Mouse (Mus musculus) natural killer cell, adult 2 months (primary cell): ENCODE data around the gene Tmc7.

Experiments used
- DNase-seq, 2 experiments: peaks; one replicate each; pipeline ENCODE4 v3.0.0; 2022; ENCODE audit warnings: low spot score in 2 of 2

Tmc7 gene

DNA sequence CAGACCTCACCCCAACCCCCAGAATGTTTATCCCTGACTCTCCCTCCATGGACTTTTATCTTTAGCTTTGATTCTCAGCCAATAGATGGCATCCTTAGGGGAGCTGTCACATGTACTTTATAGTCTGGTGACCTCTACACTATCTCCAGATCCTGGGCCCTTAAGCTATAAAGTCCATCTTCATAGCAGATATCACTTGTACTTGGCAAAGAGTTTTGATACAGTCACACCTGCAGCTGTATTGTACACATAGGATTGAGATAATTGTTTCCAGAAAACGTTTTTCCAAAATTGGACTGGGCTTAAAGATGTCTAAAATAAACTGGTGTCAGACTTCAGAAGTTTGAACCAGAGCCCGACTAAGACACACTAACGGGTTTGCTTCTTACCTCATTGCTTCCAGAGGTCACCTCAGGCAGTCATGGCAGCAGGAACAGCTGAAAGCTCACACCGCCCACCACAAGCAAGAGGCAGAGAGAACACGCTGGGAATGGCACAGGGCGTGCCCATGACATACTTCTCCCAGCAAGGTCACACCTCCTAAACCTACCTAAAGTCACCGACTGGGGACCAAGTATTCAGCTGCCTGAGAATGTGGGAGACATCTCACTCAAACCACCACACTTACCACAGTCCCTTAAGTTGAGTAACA is 84.6 kb downstream of the Tmc7 start:
- DNase-seq, result no peak

DNA sequence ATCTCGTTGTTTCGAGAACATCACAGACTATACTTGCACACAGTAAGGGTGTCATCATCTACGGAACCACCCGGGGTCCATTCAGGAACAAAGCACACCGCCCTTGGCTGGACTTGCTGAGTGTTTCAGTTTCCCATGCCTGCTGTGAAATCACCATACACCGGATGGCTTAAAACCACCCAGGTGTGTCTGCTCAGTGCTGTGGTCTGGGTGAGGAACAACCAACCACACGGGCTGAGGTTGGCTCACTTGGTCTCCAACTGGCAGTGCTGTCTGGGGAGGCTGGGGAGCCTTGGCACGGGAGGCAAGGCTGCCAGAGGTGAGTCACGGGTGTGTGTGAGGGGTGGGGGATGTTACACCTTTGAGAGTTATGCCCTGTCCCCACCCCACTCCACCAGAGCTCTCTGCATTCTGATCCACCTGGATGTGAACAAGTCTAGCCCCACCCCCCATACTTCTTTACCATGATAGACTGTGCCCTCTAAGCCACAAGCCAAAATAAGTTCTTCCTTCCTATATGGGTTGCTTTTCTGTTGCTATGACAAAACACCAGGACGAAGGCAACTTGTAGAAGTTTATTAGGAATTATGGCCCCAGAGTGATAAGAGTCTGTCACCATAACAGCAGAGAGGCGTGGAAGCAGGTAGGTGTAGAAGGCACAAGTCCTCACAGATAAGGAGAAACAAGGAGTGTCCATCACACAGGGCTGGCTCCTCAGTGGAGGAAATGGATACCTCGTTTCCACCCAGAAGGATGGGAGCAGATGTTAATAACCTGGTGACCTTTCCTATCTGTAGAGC is 85.4 kb downstream of the Tmc7 start:
- DNase-seq, result no peak

DNA sequence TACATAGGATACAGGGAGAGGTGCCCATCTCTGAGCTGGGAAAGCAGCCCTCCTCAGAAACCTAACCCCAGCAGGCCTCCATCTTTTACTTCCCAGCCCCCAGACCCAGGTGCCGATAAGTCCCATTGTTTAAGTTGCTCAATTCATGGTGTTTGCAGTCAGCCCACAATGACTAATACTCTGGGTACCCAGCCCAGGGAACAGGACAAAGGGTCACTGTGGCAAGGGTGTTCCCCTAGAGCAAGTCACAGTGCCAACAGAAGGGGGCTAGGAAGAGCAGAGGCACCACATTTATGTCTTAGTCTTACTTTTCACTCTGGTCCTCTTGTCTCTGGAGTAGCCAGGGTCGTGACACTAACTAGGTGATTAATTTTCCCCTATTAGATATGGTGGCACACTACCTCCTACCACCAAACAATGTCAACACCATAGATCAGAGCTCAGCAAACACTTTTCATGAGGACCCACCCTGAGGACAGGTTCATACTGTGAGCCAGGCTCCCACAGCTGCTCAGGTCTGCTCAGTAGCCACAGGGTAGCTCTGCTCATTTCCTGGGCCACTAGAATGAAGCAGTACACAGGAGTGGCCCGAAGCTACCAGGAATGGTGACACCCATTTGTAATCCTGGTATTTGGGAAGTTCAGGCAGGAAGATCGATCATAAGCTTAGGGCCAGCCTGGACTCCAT is 89.5 kb downstream of the Tmc7 start:
- DNase-seq, result no peak

DNA sequence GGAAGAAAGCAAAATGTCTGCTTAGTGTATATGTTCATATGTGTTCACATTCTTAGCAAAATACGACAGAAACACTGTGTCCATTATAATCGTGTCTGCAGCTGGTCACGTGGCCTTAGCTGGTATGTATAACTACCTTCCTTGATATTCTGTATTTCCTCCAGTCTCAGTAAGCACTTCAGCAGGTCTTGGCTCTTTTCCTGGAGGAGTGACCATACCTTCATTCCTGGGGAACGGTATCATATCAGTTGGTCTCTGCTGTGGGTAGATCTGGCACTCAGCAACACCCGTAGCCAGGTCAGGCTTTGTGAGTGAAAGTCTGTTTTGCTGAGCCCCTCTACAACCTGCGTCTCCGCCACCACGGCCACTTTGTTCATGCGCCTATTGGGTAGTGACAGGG is 90.6 kb downstream of the Tmc7 start:
- DNase-seq, result no peak

DNA sequence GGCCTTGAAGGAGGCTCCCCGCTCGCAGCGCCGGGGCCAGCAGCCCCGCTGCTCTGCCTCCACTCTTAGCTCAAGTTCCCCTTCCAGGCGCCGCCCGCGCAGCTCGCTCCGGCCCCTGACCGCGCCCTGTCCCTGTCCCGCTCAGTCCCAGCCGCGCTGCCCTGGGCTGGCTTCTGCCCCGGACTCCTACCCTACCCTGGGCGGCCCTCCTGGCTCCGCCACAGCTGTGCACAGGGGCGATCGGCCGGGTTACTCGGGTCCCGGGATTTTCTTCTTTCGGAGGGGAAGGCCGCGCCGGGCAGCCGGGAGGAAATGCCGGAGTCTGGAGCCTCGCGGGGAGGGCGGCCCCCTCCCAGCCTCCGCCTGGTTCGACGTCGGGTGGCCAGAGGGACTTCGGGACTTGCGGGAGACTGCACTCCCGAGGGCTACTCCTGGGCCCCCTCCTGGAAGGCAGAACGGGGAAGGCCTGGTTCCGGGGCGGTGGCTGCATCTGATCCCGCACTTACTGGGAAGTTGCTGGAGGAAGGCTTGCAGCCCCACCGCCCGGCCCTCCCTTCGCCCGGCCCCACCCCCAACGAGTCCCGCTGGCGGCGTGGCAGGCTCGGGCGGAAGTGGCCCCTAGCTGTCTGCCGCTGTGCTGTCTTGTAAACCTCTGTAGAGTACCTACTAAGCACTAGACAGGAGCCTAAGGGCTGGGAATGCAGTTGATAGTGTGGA is 92.9 kb downstream of the Tmc7 start, which contains the start of gene Itpripl2:
Gene Itpripl2, minus strand, starts transcription at position 545 of the 717 bp plus-strand sequence.
- peak; percentile 37 to 54 for DNase-seq

DNA sequence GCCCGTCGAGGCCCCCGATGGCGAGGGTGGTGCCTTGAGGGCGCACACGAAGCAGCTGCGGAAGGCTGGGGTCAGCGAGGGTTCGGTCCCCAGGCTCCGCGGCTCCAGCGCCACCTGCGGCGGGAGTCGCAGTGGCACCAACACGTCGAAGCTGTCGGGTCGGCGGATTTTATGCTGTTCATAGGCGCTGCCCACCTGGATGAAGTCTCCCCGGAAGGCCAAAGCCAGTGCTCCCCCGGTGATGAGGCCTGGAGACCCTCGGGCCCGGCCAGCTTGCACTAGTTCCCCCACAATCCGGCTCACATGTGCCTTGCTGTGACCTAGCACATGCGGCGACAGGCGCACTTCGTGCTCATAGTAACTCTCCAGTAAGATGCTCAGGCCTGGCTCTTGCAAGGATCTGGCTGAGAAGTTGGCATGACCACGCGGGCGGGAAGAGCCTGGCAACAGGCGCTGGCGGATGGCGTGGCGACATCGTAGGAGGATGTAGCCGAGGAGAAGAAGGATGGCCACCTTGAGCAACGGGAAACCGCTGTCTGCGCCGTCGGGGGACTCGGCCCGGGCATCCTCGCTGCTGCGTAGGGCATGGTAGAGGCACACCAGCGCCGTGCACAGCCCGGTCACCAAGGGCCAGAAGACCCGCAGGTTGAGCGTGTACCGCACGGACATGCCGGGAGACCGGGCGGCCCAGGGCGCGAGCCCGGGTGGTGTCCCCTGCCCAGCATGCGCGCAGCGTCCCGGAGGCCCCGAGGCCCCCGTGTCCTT is 93.7 kb downstream of the Tmc7 start:
- peak in 1 of 2 experiments; percentile 2 for DNase-seq

DNA sequence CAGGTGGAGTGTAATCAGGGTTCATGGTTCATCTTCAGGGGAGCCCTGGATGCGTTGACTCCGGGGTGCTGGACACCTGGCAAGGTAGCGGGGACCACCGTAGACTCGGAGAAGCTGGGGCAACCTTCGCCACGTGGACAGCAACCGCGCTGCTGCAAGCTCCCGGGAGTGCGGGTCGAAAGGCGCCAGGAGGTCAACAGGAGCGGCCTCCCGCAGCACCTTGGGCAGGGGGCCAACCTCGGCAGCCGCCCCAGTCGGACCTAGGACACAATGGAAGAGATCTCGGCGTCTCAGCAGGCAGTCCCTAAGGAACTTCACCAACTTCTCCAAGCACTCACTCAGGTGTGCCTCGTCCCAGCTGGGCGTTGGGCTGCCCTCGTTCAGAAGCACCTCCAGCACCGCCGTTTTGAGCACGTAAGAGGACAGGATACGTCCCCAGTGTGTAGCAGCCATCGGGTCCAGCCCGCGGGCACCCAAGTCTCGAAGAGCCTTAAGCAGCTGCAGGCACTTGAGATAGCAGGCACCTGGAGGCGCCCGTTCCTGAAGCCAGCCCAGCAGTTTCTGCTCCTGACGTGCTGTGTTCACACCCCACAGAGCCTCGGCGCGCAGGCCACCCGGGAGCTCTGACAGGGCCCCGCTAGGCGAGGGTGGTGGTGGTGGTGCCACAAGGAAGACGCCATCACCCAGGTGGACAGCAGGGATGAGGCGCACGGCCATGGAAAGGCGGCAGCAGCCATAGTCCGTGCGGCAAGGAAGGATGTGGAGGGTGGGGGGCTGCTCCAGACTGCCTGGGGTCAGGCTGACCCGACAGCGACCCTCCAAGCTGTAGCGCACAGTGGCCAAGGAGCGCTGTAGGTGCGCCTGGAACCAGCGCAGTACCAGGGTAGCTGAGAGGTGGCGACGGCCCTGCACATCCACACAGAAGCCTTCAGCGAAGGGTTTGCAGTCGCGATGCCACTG is 94.5 kb downstream of the Tmc7 start:
- DNase-seq, result no peak

DNA sequence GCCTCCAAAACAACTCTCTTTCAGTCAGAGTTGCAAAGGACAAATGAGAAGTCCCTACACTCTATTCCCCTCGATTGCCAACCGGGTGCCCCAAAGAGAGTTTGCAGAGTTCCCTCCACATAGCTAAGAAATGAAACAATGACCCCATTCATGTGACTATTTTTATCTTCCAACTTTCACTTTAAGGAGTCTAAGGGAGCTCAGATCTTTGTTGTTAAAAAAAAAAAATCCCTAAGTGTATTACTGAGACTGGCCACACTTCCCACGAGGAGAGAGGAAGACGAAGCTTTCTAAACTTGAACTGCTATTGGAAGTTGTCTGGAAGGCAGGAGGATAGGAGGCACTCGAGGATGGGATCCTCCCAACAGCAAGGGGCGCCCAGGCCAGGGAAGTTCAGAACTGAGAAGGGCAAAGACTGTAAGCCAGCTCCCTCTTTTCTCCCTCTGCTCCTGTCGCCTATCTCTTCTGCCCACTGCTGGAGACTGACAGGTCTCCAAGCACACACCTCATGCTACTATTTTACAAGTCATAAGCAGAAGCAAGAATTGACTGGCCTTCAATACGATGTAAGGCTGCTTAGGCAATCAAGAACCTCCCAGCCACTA is 96.4 kb downstream of the Tmc7 start:
- DNase-seq, result no peak

DNA sequence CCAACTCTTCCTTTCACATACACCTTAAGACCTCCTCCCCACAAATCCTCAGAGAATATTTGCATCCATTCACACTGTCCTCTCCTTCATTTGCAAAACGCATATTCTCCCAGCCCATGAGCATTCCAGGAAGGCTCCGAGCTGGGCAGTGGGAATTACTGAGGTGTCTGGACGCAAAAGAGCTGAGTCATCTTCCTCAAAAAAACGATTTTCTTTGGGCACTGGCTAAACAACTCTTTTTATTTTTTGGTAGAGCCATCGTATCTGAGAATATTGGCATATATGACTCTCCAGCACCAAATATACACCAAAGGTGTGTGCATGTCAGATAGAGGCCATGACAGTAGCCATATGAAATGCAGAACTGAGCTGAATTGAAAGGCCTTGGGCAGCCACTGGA is 97.6 kb downstream of the Tmc7 start:
- DNase-seq, result no peak
